Mouse (Mus musculus) hematopoietic stem cell, adult 5-6 weeks (primary cell): ENCODE results near the gene Gm3646. TPM values are rescaled to one million over a fixed set of nuclear protein-coding genes. Genes with fewer than 3 reads are reported as not detected.

Experiments used
- ATAC-seq, 2 experiments: fragments of 125-278 bp in 1 of 2; replicated peaks in 1 of 2; 2 replicates each; pipeline ENCODE4 v1.8.0; 2016 to 2017; ENCODE audit warnings: inconsistent platforms in 2 of 2, mild to moderate bottlenecking in 2 of 2, moderate number of reproducible peaks in 2 of 2, low read depth in 1 of 2, moderate TSS enrichment in 1 of 2; ENCODE audit not compliant: low FRiP score in 2 of 2, poor library complexity in 2 of 2, severe bottlenecking in 2 of 2, insufficient read depth in 1 of 2, low TSS enrichment in 1 of 2
- total RNA-seq: library from RNA; stranded (forward); fragments of 172-1452, 232-1000 nt; gene quantifications from 2 replicates; pipeline ENCODE4 v1.2.3, GENCODE M21; 2017

Gm3646 gene
- not detected in 2 replicates for total RNA-seq

DNA sequence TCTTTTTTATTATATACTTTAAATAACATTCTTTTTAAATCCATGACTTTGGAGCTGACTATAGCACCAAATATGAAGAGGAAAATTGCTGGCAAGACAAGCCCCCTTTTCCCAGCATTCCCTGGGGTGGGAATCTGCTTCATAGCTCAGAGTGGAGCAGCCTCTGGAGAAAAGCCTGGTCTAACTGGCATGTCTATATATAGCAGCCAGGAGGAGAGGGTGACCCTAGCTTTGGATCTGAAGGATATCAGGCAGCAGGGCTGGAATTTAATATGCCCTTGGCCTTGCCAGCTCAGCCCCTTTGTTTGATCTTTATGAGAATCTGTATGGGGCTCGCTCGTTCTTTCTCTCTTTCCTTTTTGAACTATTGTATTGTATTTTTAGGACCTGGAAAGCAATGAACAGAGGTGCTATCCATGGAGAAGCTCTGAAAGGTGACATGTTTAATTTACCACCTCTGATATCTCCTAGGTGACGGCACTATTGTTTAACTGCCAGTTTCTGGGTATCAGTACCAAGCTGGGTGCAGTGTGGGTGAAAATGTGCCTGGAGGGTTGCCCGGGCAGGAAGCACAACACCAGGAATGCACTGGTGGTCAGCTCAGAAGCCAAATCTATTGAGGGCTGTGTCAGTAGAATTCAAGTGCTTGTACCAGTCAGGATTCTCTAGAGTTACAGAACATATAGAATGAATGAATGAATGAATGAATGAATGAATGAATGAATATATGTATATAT, at the start of gene Gm3646:
Gm3646 (minus strand) TSS at position 90 of the 737 bp plus-strand sequence.
- ATAC-seq: no peak

DNA sequence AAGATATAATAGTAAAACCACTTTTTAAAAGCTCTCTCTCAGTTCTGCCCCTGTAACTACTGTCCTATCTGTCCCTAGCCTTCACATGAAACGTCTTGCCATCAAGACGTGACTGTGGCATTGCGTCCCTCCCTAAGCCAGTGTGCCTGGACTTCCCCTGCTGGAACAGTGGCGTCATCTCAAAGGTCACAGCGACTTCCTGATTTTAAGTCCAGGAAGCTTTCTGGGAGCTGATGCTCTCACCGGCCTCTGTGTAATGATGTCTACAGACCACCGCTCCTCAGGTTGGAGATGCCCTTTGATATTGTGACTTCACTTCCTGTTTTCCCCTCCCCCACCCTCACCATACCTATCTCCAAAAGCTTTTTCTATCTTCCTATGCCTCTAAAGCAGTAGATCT, 41.9 kb upstream of the Gm3646 start:
- ATAC-seq: peak; percentile 75 to 82

DNA sequence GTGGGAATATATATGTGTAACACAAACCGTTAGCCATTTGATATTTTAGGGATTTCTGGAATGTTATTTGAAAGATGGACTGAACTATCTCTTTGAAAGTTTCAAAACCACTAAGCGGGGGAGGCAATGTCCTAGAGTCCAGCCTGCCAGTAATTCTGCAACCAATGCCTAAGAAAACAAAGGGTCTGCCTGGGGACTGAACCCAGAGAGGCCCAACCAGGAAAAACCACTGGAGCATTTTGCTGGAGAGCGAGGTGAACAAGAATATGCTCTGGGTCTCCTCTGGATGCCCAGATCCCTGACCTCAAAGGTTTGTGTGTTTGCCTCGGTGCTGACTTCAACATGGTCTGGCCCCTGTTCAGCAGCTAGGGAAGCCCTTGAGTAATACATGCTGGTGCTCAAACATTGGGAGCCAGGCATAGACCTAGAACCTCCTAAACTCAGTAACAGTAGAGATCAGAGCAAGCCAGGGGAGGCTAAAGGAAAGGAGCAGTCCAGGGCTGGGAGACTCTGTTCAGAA, 41.0 kb upstream of the Gm3646 start:
- ATAC-seq: no peak

DNA sequence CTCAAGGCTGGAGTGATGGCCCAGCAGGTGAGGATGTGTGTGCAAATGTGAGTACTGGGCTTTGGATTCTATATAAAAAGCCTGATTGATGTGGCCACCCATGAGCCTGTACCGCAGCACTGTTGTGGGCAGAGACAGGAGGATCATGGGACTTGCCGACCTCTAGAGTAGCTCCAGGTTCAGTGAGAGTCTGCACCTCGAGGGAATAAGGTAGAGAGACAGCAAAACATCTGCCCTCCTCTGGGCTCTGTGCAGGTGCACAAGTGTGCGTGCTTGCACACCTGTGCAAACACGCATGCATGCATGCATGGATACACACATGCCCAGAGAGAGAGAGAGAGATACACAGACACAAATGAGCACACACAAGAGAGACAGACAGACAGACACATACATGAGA, 38.2 kb upstream of the Gm3646 start:
- ATAC-seq: no peak

DNA sequence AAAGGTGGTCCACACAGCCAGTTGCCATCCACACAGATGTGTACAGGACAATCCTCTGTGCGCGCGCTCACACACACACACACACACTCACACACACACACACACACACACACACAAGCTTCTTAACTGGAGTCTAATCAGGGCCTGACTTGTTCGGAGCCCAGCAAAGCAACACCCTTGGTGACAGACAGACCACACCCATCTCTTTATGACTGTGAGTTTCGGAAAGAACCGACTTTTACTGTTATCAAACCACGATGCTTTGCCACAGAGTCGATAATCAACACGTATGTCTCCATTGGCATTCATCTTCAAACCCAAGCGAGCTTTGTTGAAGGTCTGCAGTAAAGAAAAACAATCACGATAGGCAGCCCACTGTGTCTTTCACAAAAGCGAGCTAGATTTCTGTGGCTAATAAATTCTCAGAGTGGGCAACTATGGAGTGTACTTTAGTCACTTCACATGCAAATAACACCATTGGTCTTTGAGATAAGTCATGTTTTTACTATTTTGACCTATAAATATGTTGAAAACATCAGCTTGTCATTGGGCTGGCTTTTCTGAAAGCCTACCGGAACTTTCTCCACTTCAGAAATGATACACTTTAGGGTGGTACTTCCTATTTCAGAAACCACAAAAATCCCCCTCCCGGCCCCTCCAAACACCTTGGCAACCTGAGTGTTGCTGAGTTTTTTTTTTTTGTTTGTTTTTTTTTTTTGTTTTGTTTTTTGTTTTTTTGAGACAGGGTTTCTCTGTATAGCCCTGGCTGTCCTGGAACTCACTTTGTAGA, 37.3 kb upstream of the Gm3646 start:
- no peak for ATAC-seq

DNA sequence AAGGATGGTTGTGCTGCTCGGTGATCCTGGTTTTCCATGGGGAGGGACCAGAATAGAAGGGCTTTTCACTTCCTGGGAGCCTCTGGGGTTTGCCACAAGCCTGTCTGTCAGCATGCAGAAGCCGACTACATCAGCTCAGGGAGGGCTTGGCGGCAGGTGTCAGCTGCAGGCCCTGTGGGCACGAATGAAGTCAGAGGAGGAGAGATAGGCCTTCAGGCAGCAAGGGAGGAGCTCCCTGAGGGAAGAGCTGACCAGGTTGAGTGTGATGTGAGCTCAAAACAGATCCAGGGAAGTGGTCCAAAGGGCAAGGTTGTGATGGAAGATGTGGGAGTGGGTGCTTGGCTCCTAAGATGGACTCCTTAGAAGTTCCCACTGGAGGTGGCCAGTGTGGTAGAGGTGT, 35.7 kb upstream of the Gm3646 start:
- ATAC-seq: no peak

DNA sequence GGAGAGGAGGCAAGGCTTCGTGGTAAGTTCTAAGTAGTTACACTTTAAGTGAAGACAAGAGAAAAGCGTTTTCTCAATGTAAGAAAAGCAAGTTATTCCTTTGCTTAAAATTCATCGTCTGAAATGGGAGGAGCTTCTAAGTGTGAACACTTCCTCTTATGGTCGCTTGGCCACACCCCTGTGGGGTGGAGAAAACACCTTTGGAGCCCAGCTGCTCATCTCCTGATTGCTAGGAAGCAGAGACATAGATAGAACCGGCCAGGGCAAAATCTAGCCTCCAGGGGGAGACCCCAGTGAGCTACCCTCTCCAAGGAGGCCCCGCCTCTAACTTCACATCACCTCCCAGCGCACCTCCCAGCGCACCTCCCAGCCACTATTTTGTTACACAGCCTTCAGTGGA, 34.7 kb upstream of the Gm3646 start:
- no peak for ATAC-seq

DNA sequence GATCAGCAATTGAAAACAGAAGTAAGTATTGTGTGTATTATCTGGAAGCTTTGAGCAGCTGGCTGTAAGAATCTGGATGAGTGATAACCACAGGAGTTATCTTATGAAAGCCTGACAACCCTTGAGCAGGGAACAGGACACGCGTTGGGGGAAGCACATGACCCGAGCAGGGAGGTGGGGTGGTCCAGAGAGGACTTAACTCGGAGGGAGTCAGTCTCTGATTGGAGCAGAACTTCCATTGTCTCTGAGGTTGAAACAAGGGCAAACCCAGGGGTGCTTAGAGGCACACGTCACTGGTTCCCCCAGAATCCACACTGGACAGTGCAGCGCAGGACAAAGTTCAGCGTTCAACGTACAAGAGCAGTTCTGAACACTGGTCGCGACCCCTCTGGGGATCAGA, 34.1 kb upstream of the Gm3646 start:
- no peak for ATAC-seq

DNA sequence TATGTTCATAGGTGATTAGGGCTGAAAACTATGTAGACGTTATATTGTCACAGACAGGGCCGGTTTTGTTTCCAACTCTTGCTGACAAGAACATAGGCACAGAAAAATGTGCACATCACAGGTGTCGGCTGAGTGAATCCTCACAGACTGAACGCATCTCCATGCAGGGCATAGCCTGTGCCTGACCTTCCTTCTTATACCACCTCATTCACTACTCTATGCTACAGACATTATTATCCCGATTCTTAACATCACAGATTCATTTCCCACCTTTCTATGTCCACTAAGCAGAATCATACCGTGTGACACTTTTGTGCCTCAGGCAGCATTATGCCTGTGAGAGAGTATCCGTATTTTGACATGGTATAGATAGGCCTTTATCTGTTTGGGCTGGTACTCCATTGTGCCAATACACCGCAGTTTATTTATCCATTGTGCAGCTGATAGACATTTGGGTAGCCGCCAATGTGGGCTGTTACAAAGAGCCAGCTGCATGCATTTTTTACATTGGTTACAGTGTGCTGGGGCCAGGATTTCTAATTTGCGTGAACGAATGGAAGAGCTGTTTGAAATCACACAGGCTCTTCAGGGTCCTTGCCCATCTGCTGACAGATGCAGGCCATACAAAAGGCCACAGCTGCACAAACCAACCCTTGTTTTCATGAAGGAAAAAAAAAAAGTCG, 33.5 kb upstream of the Gm3646 start:
- no peak for ATAC-seq

DNA sequence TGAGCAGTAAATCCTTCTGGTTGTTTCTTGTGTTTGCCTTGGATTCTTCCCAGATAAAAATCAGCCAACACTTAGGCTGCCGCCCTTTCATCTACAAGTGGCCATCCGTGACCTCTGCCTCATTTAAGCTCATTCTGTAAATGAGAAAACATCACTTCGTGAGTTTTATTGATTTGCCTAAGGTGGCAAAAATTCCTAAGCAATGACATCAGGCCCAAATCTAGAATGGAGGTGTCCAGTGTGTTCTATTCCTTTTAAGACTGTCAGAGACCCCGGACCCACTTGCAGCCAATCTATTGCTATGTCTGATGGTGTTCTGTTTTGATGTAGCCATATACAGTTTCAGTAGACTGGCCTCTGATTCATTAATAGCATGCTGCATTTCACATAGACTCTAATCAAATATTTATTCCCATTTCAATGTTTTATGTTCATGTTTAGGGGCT, 26.5 kb upstream of the Gm3646 start:
- no peak for ATAC-seq

DNA sequence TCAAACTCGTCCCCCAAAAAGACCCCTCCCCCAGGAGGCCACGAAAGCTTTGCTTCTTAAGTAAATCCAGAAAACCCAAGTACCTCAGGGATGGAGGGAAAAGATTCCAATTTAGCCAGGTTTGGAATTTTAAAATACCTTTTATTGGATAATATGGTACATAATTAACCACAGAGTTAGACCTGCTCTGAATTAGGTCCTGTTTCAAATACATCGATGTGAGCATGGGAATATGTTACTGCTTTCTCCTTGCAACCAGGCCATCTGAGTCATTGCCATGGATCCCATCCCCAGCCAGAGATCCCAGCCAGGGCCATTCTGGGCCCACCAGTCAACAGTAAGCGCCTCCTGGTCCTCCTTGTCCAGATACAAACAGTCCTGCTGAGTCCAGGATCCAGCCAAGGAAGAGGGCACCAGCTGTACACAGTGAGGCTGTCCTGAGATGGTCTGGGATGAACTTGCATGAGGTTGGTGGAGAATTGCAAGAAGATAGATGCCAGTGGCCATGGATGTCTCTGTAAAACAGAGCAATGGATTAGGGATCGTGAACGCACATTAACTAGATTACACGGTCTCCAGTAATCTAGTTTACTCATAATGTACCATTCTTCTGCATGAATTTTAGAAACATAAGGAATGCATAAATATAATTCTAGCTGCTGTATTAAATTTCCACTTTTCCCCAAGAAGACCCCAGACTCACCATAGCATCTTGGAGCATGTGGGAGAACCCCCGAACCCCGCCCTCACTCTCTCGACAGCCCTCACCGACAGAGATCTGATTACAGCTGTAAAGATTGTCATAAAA, 25.9 kb upstream of the Gm3646 start:
- no peak for ATAC-seq

DNA sequence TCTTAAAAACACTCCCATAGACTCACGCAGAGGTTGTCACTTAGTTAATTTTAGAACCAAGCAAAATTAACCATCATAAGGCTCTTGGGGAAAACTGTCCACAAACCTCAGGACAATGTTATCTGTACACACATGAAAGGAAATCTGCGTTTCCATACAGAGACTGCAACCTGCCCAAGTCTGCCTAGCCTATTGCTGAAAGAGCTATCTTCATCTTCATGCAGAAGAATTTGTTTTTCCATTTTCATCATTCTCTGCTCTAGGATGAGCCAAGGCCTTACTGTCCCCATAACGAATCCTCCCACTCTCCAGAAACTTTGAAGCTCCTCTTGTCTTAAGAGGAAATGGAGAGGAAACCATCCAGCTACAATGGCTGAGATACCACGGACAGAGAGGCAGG, 19.8 kb upstream of the Gm3646 start:
- ATAC-seq: no peak

DNA sequence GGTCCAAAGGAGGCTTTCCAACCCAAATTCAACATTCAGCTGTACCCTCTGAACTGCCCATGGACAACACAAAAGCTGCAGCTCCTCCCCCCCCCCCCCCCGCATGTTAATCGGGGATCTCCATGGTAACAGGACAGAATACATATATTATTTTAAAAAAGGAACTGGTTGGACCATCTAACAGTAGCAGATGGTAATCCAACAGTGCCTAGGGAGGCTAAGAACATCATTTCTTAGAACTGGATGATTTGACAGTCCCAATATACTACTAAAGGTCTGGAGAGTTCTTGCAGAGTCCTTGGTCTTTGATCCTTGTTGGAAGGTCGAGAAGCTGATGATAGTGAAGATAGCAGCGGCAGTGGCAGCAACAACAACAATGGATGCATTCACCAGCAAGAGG, 19.1 kb upstream of the Gm3646 start:
- ATAC-seq: no peak

DNA sequence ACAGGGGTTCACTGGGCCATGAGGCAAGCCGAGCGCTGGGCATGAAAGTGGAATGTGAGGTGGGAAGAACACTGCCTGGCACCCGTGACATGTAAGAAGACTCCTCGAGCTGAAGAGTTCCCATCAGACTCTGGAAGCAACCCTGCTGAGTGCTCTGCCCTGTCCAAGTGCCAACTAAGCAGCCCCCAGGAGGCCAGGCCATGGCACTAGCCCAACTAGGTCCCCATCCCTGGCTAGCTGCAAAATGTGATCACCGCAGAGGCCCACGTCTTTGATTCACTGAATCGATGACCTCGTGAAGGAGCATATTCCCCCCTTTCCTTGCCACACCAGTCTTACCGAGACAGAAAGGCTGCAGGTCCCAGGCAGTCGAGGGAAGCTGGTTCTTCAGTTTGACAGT, 14.5 kb upstream of the Gm3646 start:
- no peak for ATAC-seq

DNA sequence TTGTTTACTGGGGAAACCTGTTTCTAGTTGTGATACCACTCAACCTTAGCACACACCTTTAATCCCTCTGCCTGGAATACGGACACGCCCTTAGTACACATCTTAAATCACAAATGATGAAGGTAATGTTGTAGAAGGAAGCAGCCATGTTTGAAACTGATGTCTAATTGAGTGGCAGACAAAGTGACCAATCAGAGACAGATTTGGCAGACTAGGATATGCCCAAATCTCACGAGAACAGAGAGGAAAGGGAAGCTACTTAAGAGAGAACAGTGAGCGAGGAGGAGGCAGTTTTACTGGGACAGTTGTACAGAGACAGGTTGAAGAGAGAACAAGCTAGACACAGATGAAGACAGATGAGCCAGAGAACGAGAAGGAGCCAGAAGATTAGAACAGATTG, 10.6 kb upstream of the Gm3646 start:
- ATAC-seq: no peak

DNA sequence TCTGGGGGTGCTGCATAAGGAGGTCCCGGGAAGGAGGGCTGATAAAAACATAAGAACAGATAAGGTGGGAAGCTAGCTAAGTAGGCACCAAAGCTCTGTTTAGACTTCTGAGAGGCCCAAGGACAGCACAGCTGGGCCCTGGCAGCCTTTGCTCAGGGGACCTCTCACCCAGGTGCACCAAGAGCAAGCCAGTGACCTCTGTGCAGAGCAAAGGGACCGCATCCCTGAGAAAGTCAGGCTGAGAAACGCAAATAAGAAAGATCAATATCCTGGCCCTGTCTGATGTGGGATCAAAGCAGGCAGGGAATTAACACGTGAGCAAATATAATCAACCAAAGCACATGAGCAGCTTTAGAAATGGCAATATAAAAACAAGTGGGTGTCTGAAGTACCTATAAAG, 7.9 kb upstream of the Gm3646 start:
- ATAC-seq: no peak

DNA sequence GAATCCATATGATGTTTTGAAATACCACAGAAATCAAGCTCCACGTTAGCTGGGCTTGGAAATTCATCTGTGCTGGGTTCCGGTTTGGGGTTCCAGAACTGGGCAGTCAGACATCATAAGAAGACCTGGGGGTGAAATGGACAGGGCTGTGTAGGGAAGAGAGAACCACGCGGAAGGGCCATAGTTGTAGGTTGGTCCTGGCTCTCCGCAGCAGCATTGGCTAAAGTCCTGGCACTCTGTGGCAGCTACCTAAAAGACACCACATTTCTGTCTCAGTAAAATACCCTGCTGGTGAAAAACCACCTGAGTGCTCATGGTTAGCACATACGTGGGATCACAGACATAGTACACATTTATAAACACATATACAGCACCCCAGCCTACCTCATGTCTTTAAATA, 343 bp downstream of the Gm3646 start:
- no peak for ATAC-seq
